Mouse (Mus musculus) lung, adult 2 months (tissue): ENCODE measurements around the gene Srp54a. TPM values are rescaled to one million over a fixed set of nuclear protein-coding genes. Genes with fewer than 3 reads are reported as not detected.
"Not testable (repeated sequence)": the region's sequence is repeated elsewhere in the genome, so short reads cannot be mapped to it uniquely, and the experiment has no call there.

Source experiments
- DNase-seq: peaks from one replicate; pipeline ENCODE4 v3.0.0; 2022
- H3K4me1 ChIP-seq: fragments of 200-500 bp; 2 replicates; pipeline ENCODE4 v1.6.1; 2011; ENCODE audit warnings: low read length; ENCODE audit not compliant: control insufficient read depth, insufficient read depth
- H3K4me3 ChIP-seq: fragments of 200-500 bp; replicated peaks from 2 replicates; pipeline ENCODE3; 2011; ENCODE audit warnings: low read depth, mild to moderate bottlenecking, control low read depth, low read length; ENCODE audit errors: extremely low read depth
- CTCF ChIP-seq: fragments of 200-500 bp; IDR thresholded peaks from 2 replicates; pipeline ENCODE4 v1.5.1; 2011; ENCODE audit warnings: mild to moderate bottlenecking, low read length, control low read depth; ENCODE audit not compliant: insufficient read depth
- POLR2A ChIP-seq: fragments of 200-500 bp; IDR thresholded peaks from 2 replicates; pipeline ENCODE4 v1.6.1; 2011; ENCODE audit warnings: low read depth, mild to moderate bottlenecking, control low read depth, low read length, borderline replicate concordance; ENCODE audit errors: extremely low read depth
- WGBS: fragments of 180-500 bp; shearing (Covaris S2); methylation state at CpG from one replicate; pipeline ENCODE4 v1.1.7; 2018; 5-methylcytosine and 5-hydroxymethylcytosine counted together
- polyA plus RNA-seq: library from polyadenylated mRNA; depleted of rRNA; stranded (reverse); fragments of >200 nt; gene quantifications from 2 replicates; pipeline ENCODE4 v1.2.3, GENCODE M21; 2012; rRNA removed

Srp54a gene
- polyA plus RNA-seq: 16.7 and 21.0 TPM in 2 replicates

- peak; percentile 65; the same call in 1 of the 2 replicates for TF ChIP-seq POLR2A
- peak; percentile 94 for DNase-seq
- WGBS: under 1% methylated on average over 60 of the region's 60 CpGs
Measured at GRCm38 (mm10) chr12:55079726-55080600, at the start of gene Srp54a, which contains the start of gene 2700097O09Rik. Gene Srp54a, plus strand, starts transcription at chr12:55080262. Gene 2700097O09Rik, minus strand, starts transcription at chr12:55080110.

GRCm38 (mm10) chr12:55041011-55041410, 39.1 kb upstream of the Srp54a start:
- TF ChIP-seq POLR2A (no peak), CTCF (no peak)
- DNase-seq: no peak
- 61% methylated on average over 15 of the region's 15 CpGs for WGBS
- H3K4me1 ChIP-seq: no peaks in the 10 kb centered on the region
- H3K4me3 ChIP-seq: no peak overlapping the region

More at GRCm38 (mm10) chr12:55079726-55080600, at the start of gene Srp54a, which contains the start of gene 2700097O09Rik:
- H3K4me1 ChIP-seq: not testable (repeated sequence)
- H3K4me3 ChIP-seq: peak within 1 kb of the TSS; percentile 73

- no peak for DNase-seq
- TF ChIP-seq POLR2A (no peak), CTCF (no peak)
- 84% methylated on average over 8 of the region's 8 CpGs for WGBS
Measured at GRCm38 (mm10) chr12:55049731-55050353, 30.2 kb upstream of the Srp54a start.

GRCm38 (mm10) chr12:55051210-55052173, 28.6 kb upstream of the Srp54a start:
- 87% methylated on average over 8 of the region's 8 CpGs for WGBS

More at GRCm38 (mm10) chr12:55049731-55050353, 30.2 kb upstream of the Srp54a start:
- Histone ChIP-seq H3K4me3 (no peak overlapping the region), H3K4me1 (no peaks in the 10 kb centered on the region)

GRCm38 (mm10) chr12:55053267-55053666, 26.8 kb upstream of the Srp54a start:
- TF ChIP-seq POLR2A (no peak), CTCF (no peak)
- H3K4me3 ChIP-seq: no peak overlapping the region
- DNase-seq: no peak
- WGBS: 92% methylated on average over 7 of the region's 7 CpGs
- H3K4me1 ChIP-seq: no peaks in the 10 kb centered on the region

More at GRCm38 (mm10) chr12:55051210-55052173, 28.6 kb upstream of the Srp54a start:
- DNase-seq: no peak
- Histone ChIP-seq H3K4me3 (no peak overlapping the region), H3K4me1 (no peaks in the 10 kb centered on the region)
- TF ChIP-seq POLR2A (no peak), CTCF (no peak)

- Histone ChIP-seq H3K4me3 (no peak overlapping the region), H3K4me1 (no peaks in the 10 kb centered on the region)
- DNase-seq: no peak
- 69% methylated on average over 2 of the region's 2 CpGs for WGBS
- TF ChIP-seq CTCF (no peak), POLR2A (no peak)
Measured at GRCm38 (mm10) chr12:55054551-55055241, 25.4 kb upstream of the Srp54a start.

- WGBS: 55% methylated on average over 2 of the region's 2 CpGs
- DNase-seq: no peak
Measured at GRCm38 (mm10) chr12:55056703-55057102, 23.4 kb upstream of the Srp54a start.

GRCm38 (mm10) chr12:55058865-55059615, 21.0 kb upstream of the Srp54a start:
- no peak for DNase-seq
- no peak for TF ChIP-seq POLR2A
- TF ChIP-seq CTCF: no peak
- no peak overlapping the region for H3K4me3 ChIP-seq
- WGBS: 59% methylated on average over 6 of the region's 6 CpGs
- no peaks in the 10 kb centered on the region for H3K4me1 ChIP-seq

More at GRCm38 (mm10) chr12:55056703-55057102, 23.4 kb upstream of the Srp54a start:
- Histone ChIP-seq H3K4me3 (no peak overlapping the region), H3K4me1 (no peaks in the 10 kb centered on the region)
- no peak for TF ChIP-seq CTCF
- no peak for TF ChIP-seq POLR2A
